Comparison of ENCODE assay signal across 8 mouse cellular contexts in genomic region chrX:73063512-73064414, GRCm38 (mm10). TPM values are rescaled to one million over a fixed set of nuclear protein-coding genes. Genes with fewer than 3 reads are reported as not detected.
A peak's percentile ranks its signal among the peaks of the same experiment; 100 is the strongest.
DNase-seq lines count a peak whose midpoint lies in the region; ATAC-seq and TF ChIP-seq lines count a peak whose summit lies in the region.

No protein-coding gene starts in this region.

- intact Hi-C loops in heart, postnatal 14 days (cut with DNase I): no loop called here
- intact Hi-C loops in left cerebral cortex, adult 2 months (cut with DNase I): loop anchor here (10.0 kb wide), 1 partner anchor 161 kb away; the partner anchor contains the start of gene F8a

- WGBS in heart, embryonic 10.5 days: 30% methylated on average over 24 of the region's 24 CpGs
- WGBS in forebrain, embryonic 12.5 days: 29% methylated on average over 24 of the region's 24 CpGs
- 36% methylated on average over 24 of the region's 24 CpGs for WGBS in neural tube, embryonic 13.5 days

- no peaks in the 10 kb centered on the region for H3K36me3 ChIP-seq in heart, embryonic 10.5 days
- H3K36me3 ChIP-seq in forebrain, embryonic 12.5 days (replicated peaks): no peaks in the 10 kb centered on the region
- H3K36me3 ChIP-seq in neural tube, embryonic 13.5 days: no peaks in the 10 kb centered on the region

- H3K4me3 ChIP-seq in heart, embryonic 10.5 days: peak overlapping the region; percentile 42
- H3K4me3 ChIP-seq in forebrain, embryonic 12.5 days (replicated peaks): peak overlapping the region; percentile 28
- H3K4me3 ChIP-seq in left cerebral cortex, adult 2 months: peak overlapping the region; percentile 53
- H3K4me3 ChIP-seq in neural tube, embryonic 13.5 days: peak overlapping the region; percentile 37

- no peak for DNase-seq in heart, embryonic 10.5 days (ENCODE audit: low spot score)
- DNase-seq in heart, postnatal 14 days: no peak
- DNase-seq in brain, adult 2 months (ENCODE audit: low read depth, low spot score): peak; percentile 57
- DNase-seq in left cerebral cortex, adult 2 months (ENCODE audit: extremely low spot score in 1 of 2, low spot score in 2 of 2): peak; percentile 19 to 24
- no peak for DNase-seq in adrenal gland, adult (ENCODE audit: inconsistent age in 2 of 2, low spot score in 1 of 2)
- no peak for DNase-seq in adrenal gland, postnatal 10 days

- TF ChIP-seq CTCF in left cerebral cortex, adult 2 months (IDR thresholded peaks at IDR 0.05): no peak

- H3K4me2 ChIP-seq in forebrain, embryonic 12.5 days: peak overlapping the region; percentile 53
- H3K4me2 ChIP-seq in neural tube, embryonic 13.5 days: peak overlapping the region; percentile 60

- 0 out of 2 replicates have a peak, but pooled peaks cover 3% of the 10 kb centered on the region for H3K4me1 ChIP-seq in heart, embryonic 10.5 days
- H3K4me1 ChIP-seq in forebrain, embryonic 12.5 days: no peaks in the 10 kb centered on the region
- H3K4me1 ChIP-seq in neural tube, embryonic 13.5 days (replicated peaks): peaks cover 11% of the 10 kb centered on the region

- peak; percentile 83 for ATAC-seq in forebrain, embryonic 12.5 days (ENCODE audit: low FRiP score)
- ATAC-seq in neural tube, embryonic 13.5 days (ENCODE audit: low read depth): peak; percentile 95

- 0 out of 2 replicates have a peak overlapping the region, but pooled peaks have one; percentile 25 for H3K9ac ChIP-seq in forebrain, embryonic 12.5 days
- peak overlapping the region; percentile 68 for H3K9ac ChIP-seq in neural tube, embryonic 13.5 days

- peaks cover 32% of the 10 kb centered on the region for H3K27me3 ChIP-seq in heart, embryonic 10.5 days (ENCODE audit: insufficient read depth, poor library complexity, severe bottlenecking)
- H3K27me3 ChIP-seq in forebrain, embryonic 12.5 days: no peaks in the 10 kb centered on the region
- H3K27me3 ChIP-seq in neural tube, embryonic 13.5 days: no peaks in the 10 kb centered on the region

- no peak overlapping the region for H3K27ac ChIP-seq in heart, embryonic 10.5 days
- no peak overlapping the region for H3K27ac ChIP-seq in forebrain, embryonic 12.5 days
- peak overlapping the region; percentile 64 for H3K27ac ChIP-seq in left cerebral cortex, adult 2 months
- H3K27ac ChIP-seq in neural tube, embryonic 13.5 days (replicated peaks): no peak overlapping the region

- H3K9me3 ChIP-seq in heart, embryonic 10.5 days: no peaks in the 10 kb centered on the region
- no peaks in the 10 kb centered on the region for H3K9me3 ChIP-seq in forebrain, embryonic 12.5 days
- no peaks in the 10 kb centered on the region for H3K9me3 ChIP-seq in neural tube, embryonic 13.5 days

RNA-seq across cellular contexts. Expression of gene Pnma3, which starts 0.8 kb away (rescaled TPM):
- 0.08 TPM in 1 of 2 replicates, not detected in the other for polyA plus RNA-seq in heart, embryonic 10.5 days (2016; fragmentation: Nextera tagmentation; extraction: Ambion mirVana)
- not detected for total RNA-seq in heart, postnatal 14 days (2021)
- 0.99 and 1.0 TPM in 2 replicates for polyA plus RNA-seq in forebrain, embryonic 12.5 days (2016; fragmentation: Nextera tagmentation; extraction: Ambion mirVana)
- total RNA-seq in left cerebral cortex, adult 2 months (2021): 10 to 100 TPM; 14.4 to 16.3 TPM
- 2.0 and 2.3 TPM in 2 replicates for polyA plus RNA-seq in neural tube, embryonic 13.5 days (2015; fragmentation: Nextera tagmentation; extraction: Ambion mirVana)
- total RNA-seq in adrenal gland, postnatal 10 days (2021): under 1 TPM; 0.27 to 0.76 TPM

RNA-seq across cellular contexts. Expression of gene Xlr4a, which starts 18.5 kb away (rescaled TPM):
- 0.84 and 1.2 TPM in 2 replicates for polyA plus RNA-seq in heart, embryonic 10.5 days (2016; fragmentation: Nextera tagmentation; extraction: Ambion mirVana)
- total RNA-seq in heart, postnatal 14 days (2021): 1 to 10 TPM in 1 of 2 experiments, not detected in 1; 2.7 TPM
- 0.18 and 0.72 TPM in 2 replicates for polyA plus RNA-seq in forebrain, embryonic 12.5 days (2016; fragmentation: Nextera tagmentation; extraction: Ambion mirVana)
- 1 to 10 TPM in 1 of 2 experiments, not detected in 1; 1.0 TPM for total RNA-seq in left cerebral cortex, adult 2 months (2021)
- polyA plus RNA-seq in neural tube, embryonic 13.5 days (2015; fragmentation: Nextera tagmentation; extraction: Ambion mirVana): 0.50 and 0.70 TPM in 2 replicates
- 1 to 10 TPM in 1 of 2 experiments, under 1 TPM in 1; 0.85 to 1.1 TPM for total RNA-seq in adrenal gland, postnatal 10 days (2021)

RNA-seq across cellular contexts. Expression of gene Pnma5, which starts 26.9 kb away (rescaled TPM):
- polyA plus RNA-seq in heart, embryonic 10.5 days (2016; fragmentation: Nextera tagmentation; extraction: Ambion mirVana): 0.07 and 0.11 TPM in 2 replicates
- total RNA-seq in heart, postnatal 14 days (2021): under 1 TPM in 1 of 2 experiments, not detected in 1; 0.24 TPM
- polyA plus RNA-seq in forebrain, embryonic 12.5 days (2016; fragmentation: Nextera tagmentation; extraction: Ambion mirVana): not detected in 2 replicates
- total RNA-seq in left cerebral cortex, adult 2 months (2021): under 1 TPM; 0.21 to 0.25 TPM
- not detected in 2 replicates for polyA plus RNA-seq in neural tube, embryonic 13.5 days (2015; fragmentation: Nextera tagmentation; extraction: Ambion mirVana)
- total RNA-seq in adrenal gland, postnatal 10 days (2021): under 1 TPM; 0.12 to 0.18 TPM

RNA-seq across cellular contexts. Expression of gene Xlr3a, which starts 33.1 kb away (rescaled TPM):
- 1.8 and 2.4 TPM in 2 replicates for polyA plus RNA-seq in heart, embryonic 10.5 days (2016; fragmentation: Nextera tagmentation; extraction: Ambion mirVana)
- 1 to 10 TPM in 1 of 2 experiments, not detected in 1; 1.1 TPM for total RNA-seq in heart, postnatal 14 days (2021)
- 2.7 and 3.3 TPM in 2 replicates for polyA plus RNA-seq in forebrain, embryonic 12.5 days (2016; fragmentation: Nextera tagmentation; extraction: Ambion mirVana)
- 1 to 10 TPM; 1.4 to 3.3 TPM for total RNA-seq in left cerebral cortex, adult 2 months (2021)
- polyA plus RNA-seq in neural tube, embryonic 13.5 days (2015; fragmentation: Nextera tagmentation; extraction: Ambion mirVana): 1.9 and 5.6 TPM in 2 replicates
- 1 to 10 TPM; 1.2 to 2.8 TPM for total RNA-seq in adrenal gland, postnatal 10 days (2021)

RNA-seq across cellular contexts. Expression of gene Gm14685, which starts 53.1 kb away (rescaled TPM):
- polyA plus RNA-seq in heart, embryonic 10.5 days (2016; fragmentation: Nextera tagmentation; extraction: Ambion mirVana): 0.10 and 0.23 TPM in 2 replicates
- not detected for total RNA-seq in heart, postnatal 14 days (2021)
- 0.31 TPM in 1 of 2 replicates, not detected in the other for polyA plus RNA-seq in forebrain, embryonic 12.5 days (2016; fragmentation: Nextera tagmentation; extraction: Ambion mirVana)
- 1 to 10 TPM in 1 of 2 experiments, under 1 TPM in 1; 0.93 to 2.7 TPM for total RNA-seq in left cerebral cortex, adult 2 months (2021)
- polyA plus RNA-seq in neural tube, embryonic 13.5 days (2015; fragmentation: Nextera tagmentation; extraction: Ambion mirVana): 0.32 TPM in 1 of 2 replicates, not detected in the other
- under 1 TPM; 0.51 to 0.76 TPM for total RNA-seq in adrenal gland, postnatal 10 days (2021)

Comparison
In these comparisons a context has a peak if more than half of its experiments do, and no peak if none do; other contexts are left out.
1. DNase-seq: peak in brain, adult 2 months (single experiment) and left cerebral cortex, adult 2 months (2 of 2); none in heart, embryonic 10.5 days (single experiment), heart, postnatal 14 days (0 of 2), adrenal gland, adult (0 of 2) and adrenal gland, postnatal 10 days (single experiment).
2. RNA of gene Pnma3, which starts 0.8 kb away (total RNA-seq): 14.4 to 16.3 TPM in left cerebral cortex, adult 2 months; 0.27 to 0.76 TPM in adrenal gland, postnatal 10 days and not detected in heart, postnatal 14 days; every median in the first group is over 4 times any median in the second.
3. Peak in every context shown above with its lines, with median percentiles within 50 percentile points of each other: H3K4me3 ChIP-seq.